Mouse (Mus musculus) B cell, adult 62 days (primary cell): ENCODE results near the gene Ttc24. TPM values are rescaled to one million over a fixed set of nuclear protein-coding genes. Genes with fewer than 3 reads are reported as not detected.

ENCODE experiments used
- total RNA-seq: library from RNA; stranded (reverse); gene quantifications from 4 replicates; pipeline ENCODE4 v1.2.4, GENCODE M21; 2023

Gene Ttc24
- not detected in 4 replicates for total RNA-seq

DNA sequence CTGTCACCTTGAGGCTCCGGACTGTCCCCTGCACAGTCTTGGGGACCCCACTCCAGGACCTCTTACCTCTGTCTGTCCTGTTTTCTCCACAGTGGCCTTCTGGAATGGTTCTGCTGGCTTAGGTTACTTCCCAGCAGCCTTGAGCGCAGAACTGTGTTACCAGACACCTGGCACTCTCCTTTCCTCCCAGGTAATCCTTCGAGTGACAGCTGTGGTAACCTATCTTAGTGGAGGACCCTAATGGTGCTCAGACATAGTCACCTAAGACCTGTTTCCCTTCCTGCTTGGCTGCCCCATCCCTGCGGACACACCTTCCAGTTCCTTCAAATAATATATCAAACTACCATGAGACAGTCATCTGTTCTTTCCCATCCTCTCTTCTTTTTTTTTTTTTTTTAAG is at the start of gene Ttc24:
Gene Ttc24, minus strand, starts transcription at position 101 of the 400 bp plus-strand sequence.

DNA sequence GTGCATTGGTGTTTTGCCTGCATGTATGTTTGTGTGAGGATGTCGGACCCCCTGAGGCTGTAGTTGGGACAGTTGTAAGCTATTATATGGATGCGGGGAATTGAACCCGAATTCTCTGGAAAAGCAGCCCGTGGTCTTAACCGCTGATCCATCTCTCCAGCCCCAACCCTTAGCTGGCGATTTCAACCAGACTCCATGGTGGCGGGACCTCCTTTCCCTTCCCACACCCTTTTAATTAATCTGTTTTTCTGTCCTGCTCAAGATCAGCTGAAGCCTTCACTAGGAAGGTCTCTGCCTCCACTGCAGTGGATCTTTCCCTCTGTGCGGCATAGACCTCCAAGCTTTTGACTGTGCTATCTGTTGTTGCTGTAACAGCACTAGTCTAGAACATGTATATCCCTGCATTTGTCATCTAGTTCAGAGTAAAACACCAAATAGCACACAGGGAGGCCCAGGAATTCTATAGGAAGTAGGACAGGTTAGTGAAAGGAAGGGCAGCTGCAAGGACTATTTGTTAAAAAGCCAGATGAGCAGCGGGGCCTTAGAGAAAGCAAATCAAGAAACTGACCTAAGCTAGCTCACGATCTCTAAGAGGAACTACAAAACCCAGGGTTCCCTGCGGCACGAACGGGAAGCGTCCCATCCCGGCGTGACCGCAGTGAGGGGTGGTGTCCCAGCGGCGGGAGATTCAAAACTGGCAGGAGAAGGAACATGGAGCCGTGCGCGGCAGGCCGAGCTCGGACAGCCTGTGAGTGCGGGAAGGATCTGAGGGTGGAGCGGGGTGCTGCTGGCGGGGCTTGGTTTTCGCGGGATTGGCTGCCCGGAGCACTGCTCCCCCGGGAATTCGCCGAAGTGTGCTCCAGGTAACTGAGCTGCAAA is 3.5 kb upstream of the Ttc24 start, which contains the start of gene Iqgap3:
Gene Iqgap3, plus strand, starts transcription at position 627 of the 879 bp plus-strand sequence.

DNA sequence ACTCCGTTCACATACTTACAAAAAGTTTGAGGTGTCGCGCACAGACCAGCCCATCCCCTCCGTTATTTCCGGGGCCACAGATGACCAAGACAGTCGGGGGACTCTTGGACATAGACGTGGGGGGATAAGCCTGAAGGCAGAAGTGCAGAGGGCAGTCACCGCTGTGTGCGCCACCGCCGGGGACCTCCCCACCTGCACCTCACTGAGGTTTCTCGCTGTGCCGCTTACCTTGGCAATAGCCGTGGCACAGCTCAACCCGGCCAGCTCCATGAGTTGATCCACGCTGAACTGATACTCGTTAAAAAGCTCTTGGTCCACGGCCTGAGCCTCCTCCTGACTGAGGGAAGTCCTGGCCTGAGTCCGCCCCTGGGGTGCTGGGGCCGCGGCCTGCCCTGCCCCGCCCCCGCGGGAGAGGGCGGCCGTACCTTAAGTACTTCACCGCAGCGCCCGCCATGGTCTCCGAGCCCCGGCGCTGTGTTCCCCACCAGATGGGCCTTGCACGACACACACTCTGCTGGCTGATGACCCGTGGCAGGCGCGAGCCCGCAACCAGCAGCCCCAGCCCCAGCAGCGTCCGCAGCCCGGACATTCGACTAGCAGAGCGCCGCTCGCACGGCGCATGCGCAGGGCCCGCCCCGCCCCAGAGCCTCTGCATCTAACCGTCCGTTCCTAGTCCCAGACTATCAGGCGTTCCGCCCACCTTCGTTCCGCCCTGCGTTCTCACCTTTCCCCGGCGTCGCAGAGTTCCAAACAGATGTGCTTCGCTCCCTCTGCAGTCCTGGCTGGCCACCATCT is 20.0 kb downstream of the Ttc24 start, which contains the start of gene Naxe:
Gene Naxe, minus strand, starts transcription at position 594 of the 795 bp plus-strand sequence.

DNA sequence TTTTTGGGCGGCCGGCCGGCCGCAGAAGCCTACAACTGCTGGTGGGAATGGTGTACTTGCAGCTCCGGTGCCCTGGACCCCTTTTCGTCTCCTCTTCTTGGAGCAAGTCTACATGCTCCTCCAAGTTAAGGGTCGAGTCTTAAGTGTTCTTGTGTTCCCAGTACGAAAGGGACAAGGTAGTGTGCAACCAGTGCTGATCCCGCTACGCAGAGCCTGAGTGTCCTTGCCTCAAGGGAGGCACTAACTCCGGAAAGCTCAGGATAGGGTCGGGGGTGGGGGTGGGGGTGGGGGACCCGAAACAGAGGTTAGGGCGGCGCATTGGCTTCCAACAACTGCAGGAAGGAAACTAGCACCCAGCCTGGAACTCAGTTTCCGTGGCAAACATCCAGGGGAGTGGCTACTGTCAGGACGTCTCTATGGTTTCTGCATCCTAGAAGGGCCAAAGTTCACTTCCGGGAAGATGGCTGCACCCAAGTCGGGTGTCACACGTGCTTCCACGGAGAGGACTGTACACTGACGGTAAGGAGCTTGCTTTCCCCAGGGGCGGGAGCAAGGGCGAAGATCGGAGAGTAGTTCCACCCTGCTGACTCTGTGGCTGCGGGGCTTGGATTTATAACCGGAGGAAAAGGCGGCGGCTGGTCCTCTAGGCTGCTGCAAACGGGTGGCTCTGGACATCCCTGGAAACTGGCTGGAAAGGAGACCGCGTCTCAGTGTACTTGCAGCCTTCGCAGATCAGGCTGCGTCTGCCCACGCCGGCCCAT is 35.3 kb downstream of the Ttc24 start, which contains the start of gene Gpatch4:
Gene Gpatch4, plus strand, starts transcription at position 448 of the 761 bp plus-strand sequence.

DNA sequence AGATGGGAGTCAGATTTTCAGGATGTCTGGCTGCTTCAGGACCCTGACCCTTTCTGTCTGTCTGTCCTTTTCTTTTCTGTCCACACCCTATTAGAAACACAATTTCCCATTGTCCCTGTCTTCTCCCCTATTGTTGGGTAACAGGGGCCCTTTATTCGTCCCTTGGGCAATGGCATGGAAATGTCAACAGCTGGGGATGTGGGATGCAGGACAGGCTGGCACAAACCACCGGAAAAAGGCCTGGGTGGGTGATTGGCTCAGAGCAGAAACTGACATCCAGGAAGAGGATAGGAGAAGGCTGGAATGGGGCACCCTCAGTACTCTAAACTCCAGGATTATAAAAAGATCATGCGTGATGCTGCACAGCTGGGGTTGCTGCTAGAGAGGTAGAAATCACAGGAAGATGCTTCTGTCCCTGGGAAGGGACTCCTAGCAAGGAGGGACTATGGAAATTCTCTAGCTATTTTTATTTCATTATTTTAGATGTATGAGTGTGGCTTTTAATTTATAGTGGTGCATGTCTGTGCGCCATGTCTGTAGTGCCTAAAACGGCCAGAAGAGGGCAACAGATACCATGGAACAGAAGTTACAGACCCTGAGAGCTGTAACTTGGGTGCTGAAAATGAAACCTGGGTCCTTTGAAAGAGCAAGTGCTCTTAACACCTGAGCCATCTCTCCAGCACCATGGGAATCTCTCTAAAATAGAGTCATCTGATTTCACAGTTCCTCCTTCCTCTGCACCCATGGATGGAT is 50.5 kb downstream of the Ttc24 start, which contains the start of gene Hapln2:
Gene Hapln2, minus strand, starts transcription at position 150 of the 753 bp plus-strand sequence.

Other genes with a start within 250 kb of the Ttc24 start
- 25.2 to 31.8 TPM (median 27.6 TPM) in 4 replicates for gene Sh2d2a, start 231.5 kb downstream of the Ttc24 start, total RNA-seq
- gene Prcc, start 192.7 kb downstream of the Ttc24 start, total RNA-seq = 53.9 to 58.5 TPM (median 54.9 TPM) in 4 replicates
- gene Hdgf, start 172.0 kb downstream of the Ttc24 start, total RNA-seq = 64.9 to 76.1 TPM (median 71.6 TPM) in 4 replicates
- 124 to 137 TPM (median 134 TPM) in 4 replicates for gene Mrpl24, start 158.8 kb downstream of the Ttc24 start, total RNA-seq
- 62.5 to 66.0 TPM (median 64.2 TPM) in 4 replicates for gene Isg20l2, start 148.0 kb downstream of the Ttc24 start, total RNA-seq
- gene Rrnad1, start 147.6 kb downstream of the Ttc24 start, total RNA-seq = 28.2 to 36.3 TPM (median 31.4 TPM) in 4 replicates
- gene Crabp2, start 129.6 kb downstream of the Ttc24 start, total RNA-seq = 0.63 to 2.6 TPM (median 1.7 TPM) in 4 replicates
- not detected in 4 replicates for gene Nes, start 107.2 kb downstream of the Ttc24 start, total RNA-seq
- gene Bcan, start 78.1 kb downstream of the Ttc24 start, total RNA-seq = not detected in 4 replicates
- not detected in 4 replicates for gene Hapln2, start 50.7 kb downstream of the Ttc24 start, total RNA-seq
- gene Gpatch4, start 35.2 kb downstream of the Ttc24 start, total RNA-seq = 10.8 to 17.6 TPM (median 14.2 TPM) in 4 replicates
- gene Naxe, start 19.8 kb downstream of the Ttc24 start, total RNA-seq = 23.2 to 29.5 TPM (median 26.4 TPM) in 4 replicates
- 0.15 to 0.55 TPM (median 0.42 TPM) in 4 replicates for gene Iqgap3, start 3.7 kb upstream of the Ttc24 start, total RNA-seq
- gene Mef2d, start 64.1 kb upstream of the Ttc24 start, total RNA-seq = 410 to 458 TPM (median 445 TPM) in 4 replicates
- not detected in 4 replicates for gene Rhbg, start 176.4 kb upstream of the Ttc24 start, total RNA-seq
- 0.63 TPM in 1 of 4 replicates, not detected in the others for gene Gm38392, start 208.9 kb upstream of the Ttc24 start, total RNA-seq
- 4.0 to 6.9 TPM (median 4.8 TPM) in 4 replicates for gene Tsacc, start 218.7 kb upstream of the Ttc24 start, total RNA-seq
- 145 to 179 TPM (median 165 TPM) in 4 replicates for gene Cct3, start 218.8 kb upstream of the Ttc24 start, total RNA-seq
- 124 to 147 TPM (median 133 TPM) in 4 replicates for gene Glmp, start 246.7 kb upstream of the Ttc24 start, total RNA-seq